Mouse (Mus musculus) megakaryocyte, embryonic 14.5 days (primary cell): ENCODE data around the gene Ano2.

Source experiments
- FLI1 ChIP-seq: IDR thresholded peaks from 2 replicates; pipeline ENCODE4 v1.6.1; 2012; ENCODE audit warnings: low read length, inconsistent platforms, mixed read lengths
- GATA1 ChIP-seq: IDR thresholded peaks from 3 replicates; pipeline ENCODE4 v1.6.1; 2012; ENCODE audit warnings: mixed read lengths, low read length, inconsistent platforms, borderline replicate concordance

DNA sequence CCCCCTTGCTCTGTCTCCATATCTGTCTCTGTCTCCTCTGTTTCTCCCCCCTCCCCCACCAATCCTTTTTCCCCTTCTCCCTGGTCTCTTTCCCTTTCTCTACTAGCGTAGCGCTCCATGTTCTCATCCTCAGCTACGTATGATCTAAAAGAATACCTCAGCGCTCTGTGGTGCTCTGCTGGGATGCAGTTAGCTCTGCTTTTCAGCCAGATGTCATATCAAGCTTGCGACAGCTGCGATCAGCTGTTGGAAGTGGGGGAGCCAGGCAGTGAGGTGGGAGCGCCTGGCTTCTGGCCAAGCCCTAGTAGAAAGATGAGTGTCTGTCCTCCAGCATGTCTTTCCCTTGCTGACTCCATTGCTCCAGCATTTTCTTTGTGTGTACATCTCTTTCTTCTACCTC lies 344.5 kb downstream of the Ano2 start:
- TF ChIP-seq GATA1 (no peak), FLI1 (no peak)
